Mouse (Mus musculus): Measurements from ENCODE around the gene Hs6st3. TPM values are rescaled to one million over a fixed set of nuclear protein-coding genes. Genes with fewer than 3 reads are reported as not detected.

Gene Hs6st3
- polyA plus RNA-seq (2017; shearing (Covaris generic)): not detected

GRCm38 (mm10) chr14:119137906-119138785 lies at the start of gene Hs6st3:
Hs6st3 (plus strand) TSS chr14:119138341.

DNA sequence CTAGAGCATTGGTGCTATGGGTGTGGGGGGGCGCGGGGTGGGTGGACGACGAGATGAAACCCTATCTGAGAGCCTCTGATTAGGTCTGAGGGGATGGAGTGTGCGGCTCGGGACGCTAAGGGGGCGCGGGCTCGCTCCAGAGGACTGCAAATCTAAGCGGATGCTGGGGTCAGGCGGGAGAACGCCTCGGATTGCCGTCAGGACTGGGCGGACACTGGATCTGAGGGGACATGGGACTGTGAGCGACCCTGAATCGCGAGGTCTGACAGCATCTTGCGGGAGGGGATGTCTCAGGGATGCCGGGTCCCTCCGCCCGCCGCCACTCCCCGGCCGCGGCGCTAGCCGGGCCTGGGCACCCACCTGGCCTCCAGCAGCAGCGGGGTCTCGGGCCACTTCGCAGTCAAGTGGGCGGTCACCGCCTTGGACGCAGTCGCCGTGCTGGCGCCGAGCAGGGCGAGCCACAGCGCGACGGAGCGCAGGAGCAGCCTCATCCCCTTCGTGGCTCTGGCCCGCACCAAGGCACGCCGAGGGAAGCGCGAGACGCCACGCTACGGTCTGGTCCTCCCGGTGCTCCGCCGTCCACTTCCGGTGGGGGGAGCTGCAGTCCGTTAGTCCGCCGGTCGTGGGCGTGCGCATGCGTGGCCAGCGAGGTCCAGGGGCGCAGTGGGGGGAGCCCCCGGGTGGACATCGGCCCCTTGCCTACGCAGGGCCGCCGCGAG lies 39.1 kb upstream of the Hs6st3 start, which contains the start of gene Uggt2:
Uggt2 (minus strand) TSS at position 580 of the 719 bp plus-strand sequence.

Other genes starting within 250 kb of the Hs6st3 start
- gene Dzip1, start 212.9 kb upstream of the Hs6st3 start, polyA plus RNA-seq (2017; shearing (Covaris generic)): 23.6 TPM
- 67.9 TPM for gene Dnajc3, start 200.4 kb upstream of the Hs6st3 start, polyA plus RNA-seq (2017; shearing (Covaris generic))
- gene Uggt2, start 38.9 kb upstream of the Hs6st3 start, polyA plus RNA-seq (2017; shearing (Covaris generic)): 1.3 TPM